ENCODE assay signal across 7 mouse cellular contexts in genomic region chr7:118115877-118116568, GRCm38 (mm10). TPM values are rescaled to one million over a fixed set of nuclear protein-coding genes. Genes with fewer than 3 reads are reported as not detected.
A peak's percentile ranks its signal among the peaks of the same experiment; 100 is the strongest.
DNase-seq lines count a peak whose midpoint lies in the region; ATAC-seq lines count a peak whose summit lies in the region.

Gene Rps15a, minus strand, starts transcription at chr7:118116188.

- peak; percentile 90 for DNase-seq in adrenal gland, postnatal 25 days
- DNase-seq in heart, adult 11 months: peak; percentile 99
- DNase-seq in kidney, adult 18-20 months: peak; percentile 97
- peak; percentile 96 for DNase-seq in limb, embryonic 11.5 days (ENCODE audit: low spot score)
- DNase-seq in midbrain, embryonic 14.5 days: peak; percentile 98
- peak; percentile 89 to 96 for DNase-seq in spleen, adult 18-20 months

- ATAC-seq in embryonic facial prominence, embryonic 12.5 days (ENCODE audit: insufficient number of reproducible peaks, insufficient read depth, low FRiP score, low TSS enrichment): peak; percentile 75
- ATAC-seq in limb, embryonic 11.5 days (ENCODE audit: insufficient number of reproducible peaks, low FRiP score, low TSS enrichment, low read depth): peak; percentile 85
- peak; percentile 86 for ATAC-seq in midbrain, embryonic 14.5 days (ENCODE audit: low FRiP score, low TSS enrichment)

- peaks cover 68% of the 10 kb centered on the region for H3K36me3 ChIP-seq in embryonic facial prominence, embryonic 12.5 days
- peaks cover 33% of the 10 kb centered on the region for H3K36me3 ChIP-seq in limb, embryonic 11.5 days (ENCODE audit: control insufficient read depth, insufficient read depth, low read length)
- peaks cover 69% of the 10 kb centered on the region for H3K36me3 ChIP-seq in midbrain, embryonic 14.5 days (ENCODE audit: control insufficient read depth, insufficient read depth, low read length)

- H3K4me1 ChIP-seq in embryonic facial prominence, embryonic 12.5 days: peaks cover 37% of the 10 kb centered on the region
- H3K4me1 ChIP-seq in limb, embryonic 11.5 days (ENCODE audit: control insufficient read depth, insufficient read depth, low read length): peaks cover 9% of the 10 kb centered on the region
- peaks cover 38% of the 10 kb centered on the region for H3K4me1 ChIP-seq in midbrain, embryonic 14.5 days (ENCODE audit: control insufficient read depth, insufficient read depth, low read length)

- no peaks in the 10 kb centered on the region for H3K9me3 ChIP-seq in embryonic facial prominence, embryonic 12.5 days
- no peaks in the 10 kb centered on the region for H3K9me3 ChIP-seq in limb, embryonic 11.5 days (ENCODE audit: control insufficient read depth, low read length)
- no peaks in the 10 kb centered on the region for H3K9me3 ChIP-seq in midbrain, embryonic 14.5 days (ENCODE audit: control insufficient read depth, low read length)

- WGBS in embryonic facial prominence, embryonic 12.5 days: under 1% methylated on average over 40 of the region's 40 CpGs
- WGBS in limb, embryonic 11.5 days: under 1% methylated on average over 40 of the region's 40 CpGs
- WGBS in midbrain, embryonic 14.5 days: under 1% methylated on average over 40 of the region's 40 CpGs

- peak within 1 kb of the TSS; percentile 93 for H3K27ac ChIP-seq in embryonic facial prominence, embryonic 12.5 days
- H3K27ac ChIP-seq in limb, embryonic 11.5 days (replicated peaks; ENCODE audit: low read depth, low read length): peak within 1 kb of the TSS; percentile 90
- peak within 1 kb of the TSS; percentile 91 for H3K27ac ChIP-seq in midbrain, embryonic 14.5 days (replicated peaks; ENCODE audit: low read depth, low read length)

- peak within 1 kb of the TSS; percentile 92 for H3K4me2 ChIP-seq in embryonic facial prominence, embryonic 12.5 days (replicated peaks)
- H3K4me2 ChIP-seq in limb, embryonic 11.5 days (ENCODE audit: low read depth, severe bottlenecking): peak within 1 kb of the TSS; percentile 91
- H3K4me2 ChIP-seq in midbrain, embryonic 14.5 days (ENCODE audit: low read length): peak within 1 kb of the TSS; percentile 98

- H3K4me3 ChIP-seq in embryonic facial prominence, embryonic 12.5 days: peak within 1 kb of the TSS; percentile 93
- peak within 1 kb of the TSS; percentile 78 for H3K4me3 ChIP-seq in limb, embryonic 11.5 days (ENCODE audit: low read depth, low read length)
- peak within 1 kb of the TSS; percentile 97 for H3K4me3 ChIP-seq in midbrain, embryonic 14.5 days (replicated peaks; ENCODE audit: low read depth, low read length)

- no peaks in the 10 kb centered on the region for H3K27me3 ChIP-seq in embryonic facial prominence, embryonic 12.5 days
- H3K27me3 ChIP-seq in limb, embryonic 11.5 days (ENCODE audit: control insufficient read depth, insufficient read depth, low read length): no peaks in the 10 kb centered on the region
- no peaks in the 10 kb centered on the region for H3K27me3 ChIP-seq in midbrain, embryonic 14.5 days (ENCODE audit: control insufficient read depth, insufficient read depth, low read length)

- peak within 1 kb of the TSS; percentile 98 for H3K9ac ChIP-seq in embryonic facial prominence, embryonic 12.5 days
- peak within 1 kb of the TSS; percentile 88 for H3K9ac ChIP-seq in limb, embryonic 11.5 days (ENCODE audit: low read length)
- H3K9ac ChIP-seq in midbrain, embryonic 14.5 days (replicated peaks; ENCODE audit: low read length): peak within 1 kb of the TSS; percentile 97

RNA-seq across cellular contexts. Expression of gene Rps15a, which starts in this region (rescaled TPM):
- 707 and 804 TPM in 2 replicates for total RNA-seq in adrenal gland, postnatal 25 days (2021)
- 664 and 680 TPM in 2 replicates for polyA plus RNA-seq in embryonic facial prominence, embryonic 12.5 days (2016; fragmentation: Nextera tagmentation; extraction: Ambion mirVana)
- 782 and 811 TPM in 2 replicates for polyA plus RNA-seq in limb, embryonic 11.5 days (2014; fragmentation: Nextera tagmentation; extraction: Ambion mirVana)
- polyA plus RNA-seq in midbrain, embryonic 14.5 days (2014; fragmentation: Nextera tagmentation; extraction: Ambion mirVana): 492 and 536 TPM in 2 replicates

Comparison
In these comparisons a context has a peak if more than half of its experiments do, and no peak if none do; other contexts are left out.
1. Peak in every context shown above with its lines: DNase-seq, ATAC-seq, H3K4me3 ChIP-seq and H3K27ac ChIP-seq.